Mouse (Mus musculus): ENCODE measurements at regions not wholly inside any gene's neighbourhood (a gene's known extent, or its start where the extent isn't known, plus 50 kb on each side); places are given as distances from the start of the nearest gene placed in this dataset.

GRCm38 (mm10) chr3:42129821-42130560 is 387.6 kb downstream of the D3Ertd751e start:
- DNase-seq (ENCODE audit: low spot score) = no peak

GRCm38 (mm10) chr3:42132322-42132721 is 389.9 kb downstream of the D3Ertd751e start:
- no peak for DNase-seq (ENCODE audit: low spot score)

GRCm38 (mm10) chr3:42153372-42153771 is 411.0 kb downstream of the D3Ertd751e start:
- no peak for DNase-seq (ENCODE audit: low spot score)

- DNase-seq (ENCODE audit: low spot score) = no peak
Measured at GRCm38 (mm10) chr3:42154909-42155308, 412.5 kb downstream of the D3Ertd751e start.

- no peak for DNase-seq (ENCODE audit: low spot score)
Measured at GRCm38 (mm10) chr3:42163666-42164065, 421.3 kb downstream of the D3Ertd751e start.

- DNase-seq (ENCODE audit: low spot score) = no peak
Measured at GRCm38 (mm10) chr3:42199206-42199605, 456.8 kb downstream of the D3Ertd751e start.

- no peak for DNase-seq (ENCODE audit: low spot score)
Measured at GRCm38 (mm10) chr3:42201373-42201772, 459.0 kb downstream of the D3Ertd751e start.

- DNase-seq (ENCODE audit: low spot score) = no peak
Measured at GRCm38 (mm10) chr3:42205640-42206039, 463.2 kb downstream of the D3Ertd751e start.

- DNase-seq (ENCODE audit: low spot score) = no peak
Measured at GRCm38 (mm10) chr3:42211420-42211819, 469.0 kb downstream of the D3Ertd751e start.

GRCm38 (mm10) chr3:42212456-42212855 is 470.0 kb downstream of the D3Ertd751e start:
- DNase-seq (ENCODE audit: low spot score) = no peak

GRCm38 (mm10) chr3:42213163-42213562 is 470.8 kb downstream of the D3Ertd751e start:
- no peak for DNase-seq (ENCODE audit: low spot score)

- no peak for DNase-seq (ENCODE audit: low spot score)
Measured at GRCm38 (mm10) chr3:42214624-42215276, 472.3 kb downstream of the D3Ertd751e start.

- DNase-seq (ENCODE audit: low spot score) = no peak
Measured at GRCm38 (mm10) chr3:42218719-42219118, 476.3 kb downstream of the D3Ertd751e start.

GRCm38 (mm10) chr3:42227679-42228398 is 485.4 kb downstream of the D3Ertd751e start:
- DNase-seq (ENCODE audit: low spot score) = no peak

GRCm38 (mm10) chr3:42228399-42228755 is 486.0 kb downstream of the D3Ertd751e start:
- DNase-seq (ENCODE audit: low spot score) = no peak

GRCm38 (mm10) chr3:42232268-42232667 is 489.9 kb downstream of the D3Ertd751e start:
- no peak for DNase-seq (ENCODE audit: low spot score)

GRCm38 (mm10) chr3:42233756-42234155 is 491.3 kb downstream of the D3Ertd751e start:
- no peak for DNase-seq (ENCODE audit: low spot score)

GRCm38 (mm10) chr3:42235515-42235914 is 493.1 kb downstream of the D3Ertd751e start:
- no peak for DNase-seq (ENCODE audit: low spot score)

Measured in yolk sac, embryonic 10.5 days (tissue).